18 mouse cellular contexts compared by ENCODE assay signal in the genomic region with DNA sequence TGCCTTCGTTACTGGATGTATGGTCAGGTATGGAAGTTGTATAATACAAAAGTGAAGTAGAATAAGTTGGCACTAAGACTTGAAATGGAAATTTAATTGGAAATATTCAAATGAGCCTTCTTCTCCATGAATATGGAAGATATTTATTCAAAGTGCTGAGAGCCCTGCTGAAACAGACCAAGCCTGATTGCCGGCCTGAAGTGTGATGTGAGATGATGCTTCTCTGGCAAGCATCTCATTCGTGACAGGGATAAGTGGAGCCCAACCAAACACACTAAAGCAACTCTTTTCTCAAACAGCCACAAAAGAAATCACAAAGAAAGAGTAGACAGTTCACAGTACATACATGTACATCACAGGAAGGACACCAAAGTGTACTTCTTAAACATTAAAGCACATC.
"Had no signal": no experiment of that assay in that cellular context is flagged by ENCODE, and none has a peak within 500 bp of the region (broad histone marks: within the 10 kb centered on the region; RNA-seq: fewer than 3 reads in every experiment).

No protein-coding gene starts in this region.

- H3K4me3 ChIP-seq: midbrain, embryonic 10.5 days; midbrain, embryonic 12.5 days; myocyte; neural tube, embryonic 13.5 days; neural tube, embryonic 15.5 days had no signal

- ATAC-seq: midbrain, embryonic 16.5 days had no signal

- H3K4me2 ChIP-seq: lung, embryonic 14.5 days; midbrain, embryonic 12.5 days; neural tube, embryonic 13.5 days; neural tube, embryonic 15.5 days had no signal

- H3K27ac ChIP-seq: midbrain, embryonic 10.5 days; midbrain, embryonic 12.5 days; neural tube, embryonic 13.5 days; neural tube, embryonic 15.5 days had no signal

- H3K9me3 ChIP-seq: midbrain, embryonic 10.5 days; midbrain, embryonic 12.5 days; neural tube, embryonic 13.5 days; neural tube, embryonic 15.5 days had no signal

- DNase-seq: lung, adult 18-20 months; lung, embryonic 14.5 days; lung, postnatal 10 days; lung, postnatal 4 days; midbrain, embryonic 14.5 days; retina, postnatal 1 day; right cerebral cortex, adult 18-20 months; right cerebral cortex, postnatal 14 days; spleen, adult 18-20 months; thymus, adult 18-20 months; thymus, postnatal 14 days; thymus, postnatal 36 days had no signal

- H3K36me3 ChIP-seq: midbrain, embryonic 10.5 days; midbrain, embryonic 12.5 days; neural tube, embryonic 13.5 days; neural tube, embryonic 15.5 days had no signal

- H3K4me1 ChIP-seq: midbrain, embryonic 10.5 days; midbrain, embryonic 12.5 days; neural tube, embryonic 13.5 days; neural tube, embryonic 15.5 days had no signal

- H3K9ac ChIP-seq: lung, embryonic 14.5 days; midbrain, embryonic 12.5 days; neural tube, embryonic 13.5 days; neural tube, embryonic 15.5 days had no signal
